Mouse (Mus musculus) liver, adult 2 months (tissue): ENCODE measurements around the gene Mllt6.

Source experiments
- CTCF ChIP-seq: fragments of 200-500 bp; IDR thresholded peaks from 2 replicates; pipeline ENCODE4 v1.5.1; 2011; ENCODE audit warnings: low read depth, low read length, control low read depth
- POLR2A ChIP-seq: fragments of 200-500 bp; IDR thresholded peaks from 2 replicates; pipeline ENCODE4 v1.6.1; 2011; ENCODE audit warnings: low read length, control low read depth; ENCODE audit not compliant: insufficient read depth; ENCODE audit errors: extremely low read depth

- 0 out of 2 replicates have a peak, but pooled peaks have one; percentile 8 for TF ChIP-seq CTCF
- no peak for TF ChIP-seq POLR2A
These were observed 1.6 kb downstream of the Mllt6 start for GRCm38 (mm10) chr11:97664771-97665240.
